Mouse (Mus musculus): ENCODE measurements at regions not wholly inside any gene's neighbourhood (a gene's known extent, or its start where the extent isn't known, plus 50 kb on each side); places are given as distances from the start of the nearest gene placed in this dataset.
A peak's percentile ranks its signal among the peaks of the same experiment; 100 is the strongest.

DNA sequence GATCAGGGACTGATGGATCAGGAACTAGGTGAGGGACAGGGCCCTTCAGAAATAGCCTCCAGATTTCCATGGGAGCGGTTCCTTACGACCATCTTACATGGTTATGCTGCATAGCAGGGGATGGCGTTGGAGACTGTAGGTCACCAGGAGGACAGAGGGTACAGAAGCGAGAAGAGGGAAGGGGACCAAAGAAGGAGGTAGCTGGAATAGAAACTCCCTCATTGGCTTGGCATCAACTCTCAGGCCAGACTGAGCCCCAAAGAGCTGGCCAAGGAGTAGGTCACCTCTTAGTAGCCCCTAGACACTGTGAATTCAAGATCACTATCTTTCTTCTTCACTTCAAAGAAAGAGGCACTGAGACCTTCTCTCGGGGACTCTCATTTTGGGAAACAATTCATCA, 53.6 kb upstream of the Gata5 start:
- DNase-seq = no peak

DNA sequence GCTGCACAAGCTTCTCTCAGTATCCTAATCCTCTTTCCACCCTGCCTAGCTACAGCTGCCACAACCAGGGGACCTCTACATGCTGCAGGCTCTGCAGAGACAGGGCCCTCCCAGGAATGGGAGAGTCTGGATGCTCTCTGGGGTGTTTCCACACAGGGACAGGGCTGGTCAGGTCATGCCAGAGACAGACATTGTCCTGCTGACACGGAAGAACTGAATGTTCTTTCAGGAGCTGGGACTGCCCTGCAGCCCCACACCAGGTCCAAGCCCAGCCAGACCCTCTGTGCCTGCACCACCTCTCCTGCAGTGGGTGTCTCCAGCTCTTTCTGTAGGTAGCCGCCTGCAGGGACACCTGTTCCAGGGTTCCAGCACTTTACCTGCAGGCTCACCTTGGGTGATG, 52.8 kb upstream of the Gata5 start:
- DNase-seq = no peak

GRCm38 (mm10) chr2:180385967-180386688, 51.6 kb upstream of the Gata5 start:
- DNase-seq = peak; percentile 67

DNA sequence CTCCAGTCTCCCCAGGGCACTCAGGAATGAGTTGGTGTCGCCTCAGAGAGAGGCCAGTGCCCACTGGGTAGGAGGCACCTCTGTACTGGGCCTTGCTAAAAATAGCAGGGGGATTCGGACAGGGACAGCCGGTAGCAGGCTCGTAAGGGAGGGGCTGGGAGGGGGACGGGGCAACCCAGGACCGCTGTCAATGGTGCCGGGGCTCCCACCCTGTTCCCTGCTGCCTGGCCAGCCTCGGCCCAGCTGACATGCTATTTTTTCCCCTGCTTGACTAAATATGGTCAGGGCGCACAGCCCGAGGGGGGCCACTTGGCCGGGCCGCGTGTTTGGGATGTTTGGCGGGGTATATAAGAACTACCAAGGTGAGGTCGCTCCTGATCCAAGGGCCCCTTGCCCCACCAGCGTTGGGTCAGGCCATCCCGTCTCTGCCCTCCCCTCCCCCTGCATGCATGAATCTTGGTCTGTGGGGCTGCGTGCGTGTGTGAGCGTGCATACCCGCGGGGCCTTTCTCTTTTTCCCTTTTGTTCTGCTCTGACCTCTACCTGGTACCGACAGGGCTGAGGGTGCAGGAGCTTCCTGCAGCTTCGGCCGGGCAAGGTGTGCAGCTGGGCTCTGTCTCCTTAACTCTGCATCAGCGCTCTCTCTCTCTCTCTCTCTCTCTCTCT, 50.9 kb upstream of the Gata5 start:
- peak; percentile 40 for DNase-seq
